Mouse (Mus musculus) spleen, postnatal 14 days (tissue): ENCODE data around the gene Pik3r2.

Source experiments
- DNase-seq, 2 experiments: peaks; one replicate each; pipeline ENCODE4 v3.0.0; 2021 to 2022; ENCODE audit warnings: low spot score in 2 of 2

The Pik3r2 gene

DNA sequence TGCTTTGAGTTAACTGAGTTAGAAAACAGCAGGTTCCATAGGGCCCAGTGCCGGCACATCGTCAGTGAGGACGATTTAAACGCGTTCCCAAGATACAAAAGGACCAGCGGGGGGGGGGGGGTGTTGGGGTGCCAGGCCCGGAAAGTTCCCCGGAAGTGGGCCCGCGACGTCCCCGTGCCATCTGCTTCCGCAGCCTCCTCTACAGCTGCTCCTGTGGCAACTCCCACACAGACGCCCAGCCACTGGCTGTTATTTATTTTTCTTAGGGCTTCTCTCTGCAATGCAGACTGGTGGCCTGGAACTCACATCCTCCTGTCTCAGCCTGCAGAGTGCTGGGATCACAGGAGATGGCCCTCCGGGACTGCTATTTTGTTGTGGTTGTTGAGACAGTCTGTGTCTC is 24.6 kb upstream of the Pik3r2 start:
- no peak for DNase-seq

- no peak for DNase-seq
Measured at GRCm38 (mm10) chr8:70800648-70801047, 24.1 kb upstream of the Pik3r2 start.

DNA sequence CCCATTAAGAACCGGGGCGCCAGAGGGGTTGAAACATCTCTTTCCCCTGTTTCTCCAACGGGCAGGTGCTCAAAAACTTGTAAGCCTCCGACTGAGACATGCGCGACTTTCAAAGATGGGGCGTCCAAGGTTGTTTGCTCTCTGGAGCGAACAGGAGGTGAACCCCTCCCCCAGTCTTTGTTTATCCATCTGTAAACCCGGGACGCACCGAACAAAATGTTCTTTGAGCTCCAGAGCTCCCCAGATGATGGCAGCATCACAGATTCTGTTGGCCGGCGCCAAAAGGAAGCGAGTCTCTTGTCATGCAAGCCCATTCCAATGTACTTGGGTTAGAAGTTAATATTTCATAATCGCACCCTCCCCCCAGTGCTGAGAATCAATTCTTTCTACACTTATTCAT is 21.8 kb upstream of the Pik3r2 start:
- DNase-seq: no peak

GRCm38 (mm10) chr8:70797081-70798070 is 20.9 kb upstream of the Pik3r2 start:
- DNase-seq: peak; percentile 73

- DNase-seq: no peak
Measured at GRCm38 (mm10) chr8:70796403-70797080, 20.0 kb upstream of the Pik3r2 start.

DNA sequence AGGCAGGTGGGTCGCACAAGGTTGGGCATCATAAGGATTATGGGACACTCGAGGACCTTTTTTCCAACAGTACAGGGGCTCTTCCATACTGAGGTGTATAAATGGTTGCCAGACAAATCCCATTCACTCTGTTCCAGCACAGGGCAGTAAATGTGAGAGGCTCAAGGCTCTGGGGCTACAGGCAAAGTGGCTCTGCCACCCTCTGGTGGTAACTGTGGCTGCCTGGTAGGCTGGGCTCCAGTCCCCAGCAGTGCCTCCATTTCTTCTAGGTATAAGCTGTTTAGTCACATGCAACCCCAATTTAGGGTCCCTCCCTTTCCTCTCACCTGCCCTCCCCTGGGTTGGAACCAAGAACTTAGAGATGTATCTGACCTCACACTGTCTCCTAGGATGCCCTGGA is 18.9 kb upstream of the Pik3r2 start:
- no peak for DNase-seq

DNA sequence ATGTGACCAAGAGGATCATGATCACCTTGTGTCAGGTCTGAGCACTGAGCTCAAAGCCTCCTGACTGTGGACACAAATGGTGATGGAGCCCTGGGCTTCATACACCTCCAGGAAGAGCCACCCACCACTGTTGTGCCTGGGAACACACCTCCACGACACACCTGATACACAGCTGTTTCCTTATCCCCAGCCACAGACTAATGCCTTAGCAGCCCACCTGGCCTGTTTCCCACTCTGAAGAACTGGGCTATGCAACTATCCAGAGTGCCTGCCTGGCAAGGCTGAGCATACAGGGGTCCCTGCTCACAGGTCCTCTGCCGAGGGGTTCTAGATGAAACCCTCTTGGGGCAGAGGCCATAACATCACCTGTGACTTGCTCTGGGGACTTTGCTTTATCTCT is 17.7 kb upstream of the Pik3r2 start:
- DNase-seq: no peak

DNA sequence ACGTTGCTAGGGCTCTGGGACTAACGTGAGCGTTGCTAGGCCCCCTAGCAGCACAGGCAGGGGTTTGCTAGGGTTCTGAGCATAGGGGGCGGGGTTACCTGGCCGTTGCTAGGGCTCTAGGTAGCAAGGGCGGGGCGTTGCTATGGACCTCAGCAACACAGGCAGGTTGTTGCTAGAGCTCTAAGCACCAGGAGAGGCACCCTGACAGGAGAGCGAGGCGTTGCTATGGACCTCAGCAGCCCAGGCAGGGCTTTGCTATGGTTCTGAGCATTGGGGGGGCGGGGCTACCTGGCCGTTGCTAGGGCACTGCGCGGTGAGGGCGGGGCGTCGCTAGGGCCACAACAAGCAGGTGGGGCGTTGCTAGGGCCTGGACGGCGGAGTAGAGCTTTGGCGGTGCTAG is 16.2 kb upstream of the Pik3r2 start:
- peak in 1 of 2 experiments; percentile 62 for DNase-seq

- DNase-seq: peak; percentile 95 to 97
Measured at GRCm38 (mm10) chr8:70791975-70792691, 15.6 kb upstream of the Pik3r2 start.

GRCm38 (mm10) chr8:70791294-70791701 is 14.8 kb upstream of the Pik3r2 start:
- DNase-seq: peak in 1 of 2 experiments; percentile 54

DNA sequence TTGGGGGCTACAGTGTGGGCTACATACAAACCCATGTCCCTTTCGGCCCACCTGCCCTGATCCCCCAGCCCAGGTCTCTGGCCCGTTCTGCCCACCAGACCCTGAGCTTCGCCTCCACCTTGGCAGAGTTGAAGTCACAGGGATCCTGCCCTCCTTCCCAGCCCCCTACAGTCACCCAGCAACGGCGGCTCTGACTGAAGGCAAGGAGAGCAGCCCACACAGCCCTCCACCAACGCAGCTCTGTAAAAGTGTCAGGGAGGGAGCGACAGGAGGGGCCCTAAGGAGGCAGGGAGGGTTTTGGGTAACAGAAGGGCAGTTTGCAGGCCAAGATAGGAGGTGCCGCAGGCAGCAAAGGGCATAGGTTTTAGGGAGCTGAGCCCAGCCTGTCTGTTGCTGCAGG is 14.3 kb upstream of the Pik3r2 start:
- no peak for DNase-seq

DNA sequence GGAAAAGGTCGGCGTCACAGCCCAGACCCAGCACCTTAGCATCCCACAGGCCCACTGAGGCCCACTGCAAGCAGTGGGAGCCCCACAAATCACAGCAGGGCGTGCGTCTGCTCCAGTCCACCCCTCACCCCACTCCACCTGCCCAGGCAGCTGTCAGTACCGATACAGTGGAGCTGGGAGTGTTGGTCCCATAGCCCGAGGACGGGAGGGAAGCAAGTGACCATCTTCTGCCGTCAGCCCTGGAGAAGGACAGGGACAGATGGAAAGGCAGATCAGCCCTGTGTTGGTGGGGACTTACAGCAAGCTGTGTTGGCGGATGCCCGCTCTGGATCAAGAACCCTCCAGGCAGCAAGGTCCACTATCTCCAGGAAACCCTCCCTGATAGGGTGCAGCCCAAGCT is 12.5 kb upstream of the Pik3r2 start:
- no peak for DNase-seq

DNA sequence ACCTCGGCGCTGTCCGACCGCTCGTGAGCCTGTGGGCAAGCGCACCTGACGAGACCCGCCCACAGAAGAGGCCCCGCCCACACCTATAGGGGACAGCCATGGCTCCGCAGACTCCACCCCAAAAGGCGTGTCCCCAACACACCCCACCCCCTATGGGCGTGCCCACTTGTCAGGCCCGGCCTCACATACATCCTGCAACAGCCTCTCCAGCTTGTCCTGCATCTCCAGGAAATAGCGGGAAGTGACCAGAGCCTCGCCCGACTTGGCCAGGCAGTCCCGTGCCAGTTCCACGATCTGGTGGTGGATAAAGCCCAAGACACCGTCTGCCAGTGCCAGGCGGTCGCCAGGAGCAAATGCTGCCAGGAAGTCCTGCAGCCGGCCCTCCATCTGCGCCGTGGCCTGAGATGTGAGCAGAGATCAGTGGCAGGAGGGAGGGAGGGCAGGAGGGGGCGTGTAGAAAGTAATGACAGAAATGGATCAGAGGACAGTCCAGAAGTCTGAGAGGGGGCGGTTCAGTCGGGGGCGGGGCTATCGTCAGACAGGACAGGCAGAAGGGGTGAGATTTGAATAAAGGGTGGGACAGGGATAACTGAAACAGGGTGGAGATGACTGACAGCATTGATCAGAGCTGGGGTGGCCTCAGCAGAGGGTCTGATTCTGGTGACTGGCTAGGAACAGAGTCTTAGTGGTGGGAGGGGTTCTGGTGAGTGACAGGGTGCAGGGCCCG is 11.6 kb upstream of the Pik3r2 start:
- no peak for DNase-seq

DNA sequence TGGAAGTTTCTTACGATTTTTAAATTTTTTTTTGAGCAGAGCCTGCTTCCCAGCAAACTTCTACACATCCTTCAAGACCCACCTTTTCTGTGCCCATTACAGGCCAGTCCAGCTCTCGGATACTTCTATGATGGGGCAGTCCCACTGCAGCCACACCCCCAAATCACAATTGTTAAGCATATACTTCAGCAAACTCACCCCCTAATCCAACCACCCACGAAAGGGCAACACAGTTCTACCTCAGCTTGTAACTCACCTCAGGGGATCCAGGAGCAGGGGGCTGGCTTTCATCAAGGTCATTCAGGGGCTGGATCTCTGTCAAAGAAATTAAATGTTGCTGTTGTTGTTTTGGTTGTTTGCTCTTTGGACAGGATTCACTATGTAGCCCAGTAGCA is 10.5 kb upstream of the Pik3r2 start:
- DNase-seq: no peak

GRCm38 (mm10) chr8:70786291-70787050 is 10.0 kb upstream of the Pik3r2 start:
- DNase-seq: no peak

GRCm38 (mm10) chr8:70780093-70780492 is 3.6 kb upstream of the Pik3r2 start:
- DNase-seq: no peak

DNA sequence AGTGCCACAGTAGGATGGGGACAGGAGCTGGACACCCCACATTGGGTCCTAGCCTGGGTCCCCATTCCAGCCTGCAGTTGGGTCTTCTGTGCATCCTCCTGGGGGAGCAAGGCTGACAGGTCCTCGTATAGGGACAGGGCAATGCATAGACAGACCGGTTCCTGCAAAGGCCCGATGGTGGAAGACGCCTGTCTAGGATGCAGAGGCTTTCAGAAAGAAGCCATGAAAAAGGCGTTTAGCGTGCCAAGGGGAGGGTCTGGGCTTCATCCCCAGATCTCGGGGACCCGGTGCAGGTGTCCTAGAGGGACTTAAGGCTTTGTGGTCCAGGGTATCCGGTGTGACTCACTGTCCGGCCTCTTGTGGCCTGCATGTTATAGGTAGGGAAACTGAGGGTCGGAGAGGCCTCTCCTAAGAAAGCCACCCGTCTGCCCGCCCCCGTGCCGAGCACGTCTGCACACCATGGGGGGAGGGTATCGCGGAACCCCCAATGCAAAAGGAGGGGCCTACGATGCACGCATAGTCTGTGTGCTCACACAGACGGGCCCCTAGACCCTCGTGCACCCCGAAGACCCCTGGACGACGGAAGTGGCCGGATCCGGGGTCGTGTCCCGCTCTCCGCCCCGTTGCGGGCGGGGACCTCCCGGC is 540 bp downstream of the Pik3r2 start:
- DNase-seq: no peak

DNA sequence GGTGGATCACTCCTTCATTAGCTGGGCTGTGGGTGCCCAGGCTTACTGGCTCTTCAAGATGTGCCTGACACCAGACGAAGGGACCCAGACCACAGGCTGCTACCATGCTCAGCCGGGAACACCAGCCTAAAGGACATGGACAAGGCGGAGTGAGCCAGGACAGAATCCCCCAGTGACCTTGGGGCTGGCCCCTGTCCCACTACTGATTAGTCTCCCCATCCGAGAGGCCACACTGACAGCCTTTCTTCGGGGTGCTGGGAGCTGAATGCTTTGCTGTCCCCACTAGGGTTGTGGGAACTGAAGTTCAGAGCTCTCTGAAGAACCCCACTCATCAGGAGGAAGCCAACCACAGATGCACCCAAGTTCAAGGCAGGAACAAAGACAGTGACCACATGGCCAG is 1.3 kb downstream of the Pik3r2 start:
- DNase-seq: no peak

DNA sequence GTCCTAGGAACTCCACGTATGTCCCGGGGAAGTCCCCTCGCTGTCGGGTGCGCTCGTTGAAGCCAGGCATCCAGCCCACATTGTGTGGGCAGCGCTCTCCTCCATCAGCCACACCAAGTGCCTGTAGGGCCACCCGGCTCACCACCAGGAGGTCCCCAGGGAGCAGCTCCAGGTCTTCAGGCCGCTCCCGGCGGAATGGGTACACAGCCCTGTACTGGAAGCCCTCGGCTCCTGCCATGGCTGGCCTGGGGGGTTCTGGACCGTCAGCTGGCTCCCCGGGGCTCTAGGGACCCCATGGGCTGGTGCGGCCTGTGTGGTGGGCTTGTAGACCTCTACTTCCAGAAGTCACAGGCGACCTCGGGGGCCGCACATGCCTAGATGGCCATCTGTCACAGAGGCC is 1.8 kb downstream of the Pik3r2 start:
- DNase-seq: no peak

GRCm38 (mm10) chr8:70773833-70774232 is 2.7 kb downstream of the Pik3r2 start:
- DNase-seq: no peak
